Mouse (Mus musculus) spleen, adult 2 months (tissue): ENCODE measurements around the gene Nfix.

ENCODE experiments used
- CTCF ChIP-seq: fragments of 200-500 bp; IDR thresholded peaks from 2 replicates; pipeline ENCODE4 v1.5.1; 2011; ENCODE audit warnings: mild to moderate bottlenecking, inconsistent platforms; ENCODE audit not compliant: insufficient read depth, insufficient read length, insufficient replicate concordance; ENCODE audit errors: extremely low read depth
- POLR2A ChIP-seq: fragments of 200-500 bp; IDR thresholded peaks from 2 replicates; pipeline ENCODE4 v1.6.1; 2011; ENCODE audit warnings: low read depth, low read length, inconsistent platforms

DNA sequence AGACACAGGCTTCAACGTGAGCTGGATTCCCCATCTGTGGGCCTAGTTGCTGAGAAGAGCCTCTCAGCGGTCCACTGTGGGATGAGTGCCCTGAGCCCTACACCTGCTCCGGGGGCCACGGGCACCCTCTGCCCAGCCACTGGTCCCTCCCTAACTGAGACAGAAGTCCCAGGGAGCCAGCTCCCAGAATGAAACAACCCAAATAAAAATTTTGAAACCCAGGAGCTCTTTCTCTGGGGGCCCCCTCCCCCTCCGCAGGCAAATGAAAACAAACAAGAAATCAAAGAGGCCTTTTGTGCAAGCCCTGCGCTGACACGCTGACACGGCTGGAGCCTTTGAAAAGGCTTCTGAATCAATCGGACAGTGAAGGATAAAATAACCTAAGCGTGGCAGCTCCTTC is 34.5 kb downstream of the Nfix start:
- no peak for TF ChIP-seq POLR2A
- no peak for TF ChIP-seq CTCF
